Mouse (Mus musculus): ENCODE data around the gene Ndufs2. TPM values are rescaled to one million over a fixed set of nuclear protein-coding genes. Genes with fewer than 3 reads are reported as not detected.
A peak's percentile ranks its signal among the peaks of the same experiment; 100 is the strongest.

Ndufs2 gene
- polyA plus RNA-seq, 1 experiment, result 154 TPM

DNA sequence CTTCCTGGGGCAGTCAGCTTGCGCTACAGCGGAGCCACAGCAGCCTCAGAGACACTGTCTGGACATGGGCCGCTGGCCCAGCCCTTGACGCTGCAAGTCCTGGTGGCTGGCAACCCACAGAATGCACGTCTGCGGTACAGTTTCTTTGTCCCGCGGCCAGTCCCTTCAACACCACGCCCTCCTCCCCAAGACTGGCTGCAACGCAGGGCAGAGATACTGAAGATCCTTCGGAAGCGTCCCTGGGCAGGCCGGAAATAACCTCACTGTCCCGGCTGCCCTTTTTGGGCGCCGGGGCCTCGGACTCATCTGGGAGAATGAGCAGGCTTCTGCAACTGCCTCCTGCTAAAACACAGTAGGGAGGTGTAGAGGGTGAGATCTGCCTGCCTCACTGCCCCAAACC, 7.7 kb upstream of the Ndufs2 start:
- Histone ChIP-seq H3K27me3 (ENCODE audit: control insufficient read depth, insufficient read depth, low read length) (no peaks in the 10 kb centered on the region), H3K36me3 (ENCODE audit: control insufficient read depth, insufficient read depth, low read length) (no peaks in the 10 kb centered on the region), H3K4me1 (replicated peaks; ENCODE audit: control insufficient read depth, insufficient read depth, low read length) (0 out of 2 replicates have a peak, but pooled peaks cover 2% of the 10 kb centered on the region), H3K4me3 (ENCODE audit: control insufficient read depth, insufficient read depth, low read length) (no peak overlapping the region), H3K27ac (ENCODE audit: control insufficient read depth, insufficient read depth, low read length) (no peak overlapping the region)
- no peak for TF ChIP-seq POLR2A (IDR thresholded peaks at IDR 0.05; ENCODE audit: control insufficient read depth, extremely low read depth, insufficient read depth, low read length, poor library complexity)
- TF ChIP-seq CTCF (IDR thresholded peaks at IDR 0.05; ENCODE audit: borderline replicate concordance, control insufficient read depth, extremely low read depth, insufficient read depth, low read length, poor library complexity), result no peak
- no peak for DNase-seq
- WGBS, result 54% methylated on average over 17 of the region's 17 CpGs

- TF ChIP-seq POLR2A (IDR thresholded peaks at IDR 0.05; ENCODE audit: control insufficient read depth, extremely low read depth, insufficient read depth, low read length, poor library complexity), result no peak
- no peak for TF ChIP-seq CTCF (IDR thresholded peaks at IDR 0.05; ENCODE audit: borderline replicate concordance, control insufficient read depth, extremely low read depth, insufficient read depth, low read length, poor library complexity)
- H3K4me1 ChIP-seq (replicated peaks; ENCODE audit: control insufficient read depth, insufficient read depth, low read length), result 0 out of 2 replicates have a peak, but pooled peaks cover 1% of the 10 kb centered on the region
- 93% methylated on average over 9 of the region's 9 CpGs for WGBS
Observed at GRCm38 (mm10) chr1:171257781-171258180, 6.6 kb upstream of the Ndufs2 start.

DNA sequence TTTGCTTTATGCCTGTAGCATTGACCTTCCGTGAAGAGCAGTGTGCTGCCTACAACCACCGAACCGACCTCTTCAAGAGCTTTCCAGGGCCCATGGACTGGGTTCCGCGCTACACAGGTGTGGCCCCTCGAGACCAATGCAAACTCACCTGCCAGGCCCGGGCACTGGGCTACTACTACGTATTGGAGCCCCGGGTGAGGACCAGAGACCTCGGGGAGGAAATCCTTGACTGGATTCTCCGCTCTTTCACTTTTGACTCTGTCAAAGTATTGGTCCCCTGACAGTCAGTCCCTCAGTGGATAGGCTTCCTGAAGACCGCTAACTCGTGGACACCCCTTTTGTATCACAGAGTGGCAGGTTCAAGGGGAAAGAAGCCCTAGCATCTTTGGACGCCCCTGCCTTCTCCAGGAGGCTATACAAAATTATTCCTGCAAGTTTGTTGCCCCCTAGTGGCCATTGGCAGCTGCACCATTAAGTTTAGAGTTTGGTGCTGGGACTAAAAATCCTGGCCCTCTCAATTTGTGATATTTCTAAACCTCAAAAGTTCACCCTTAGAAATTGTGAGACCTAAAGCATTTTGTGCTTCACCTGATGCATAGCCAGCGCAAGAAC, 5.9 kb upstream of the Ndufs2 start:
- no peak overlapping the region for H3K27ac ChIP-seq (ENCODE audit: control insufficient read depth, insufficient read depth, low read length)
- 66% methylated on average over 15 of the region's 15 CpGs for WGBS
- H3K36me3 ChIP-seq (ENCODE audit: control insufficient read depth, insufficient read depth, low read length), result no peaks in the 10 kb centered on the region
- no peaks in the 10 kb centered on the region for H3K4me1 ChIP-seq (replicated peaks; ENCODE audit: control insufficient read depth, insufficient read depth, low read length)
- TF ChIP-seq CTCF (IDR thresholded peaks at IDR 0.05; ENCODE audit: borderline replicate concordance, control insufficient read depth, extremely low read depth, insufficient read depth, low read length, poor library complexity), result 0 out of 2 replicates have a peak, but pooled peaks have one; percentile 29
- TF ChIP-seq POLR2A (IDR thresholded peaks at IDR 0.05; ENCODE audit: control insufficient read depth, extremely low read depth, insufficient read depth, low read length, poor library complexity), result no peak
- H3K4me3 ChIP-seq (ENCODE audit: control insufficient read depth, insufficient read depth, low read length), result no peak overlapping the region
- H3K27me3 ChIP-seq (ENCODE audit: control insufficient read depth, insufficient read depth, low read length), result no peaks in the 10 kb centered on the region
- DNase-seq, result peak; percentile 55

More at GRCm38 (mm10) chr1:171257781-171258180, 6.6 kb upstream of the Ndufs2 start:
- Histone ChIP-seq H3K4me3 (ENCODE audit: control insufficient read depth, insufficient read depth, low read length) (no peak overlapping the region), H3K27ac (ENCODE audit: control insufficient read depth, insufficient read depth, low read length) (no peak overlapping the region), H3K27me3 (ENCODE audit: control insufficient read depth, insufficient read depth, low read length) (no peaks in the 10 kb centered on the region), H3K36me3 (ENCODE audit: control insufficient read depth, insufficient read depth, low read length) (no peaks in the 10 kb centered on the region)
- DNase-seq, result no peak

DNA sequence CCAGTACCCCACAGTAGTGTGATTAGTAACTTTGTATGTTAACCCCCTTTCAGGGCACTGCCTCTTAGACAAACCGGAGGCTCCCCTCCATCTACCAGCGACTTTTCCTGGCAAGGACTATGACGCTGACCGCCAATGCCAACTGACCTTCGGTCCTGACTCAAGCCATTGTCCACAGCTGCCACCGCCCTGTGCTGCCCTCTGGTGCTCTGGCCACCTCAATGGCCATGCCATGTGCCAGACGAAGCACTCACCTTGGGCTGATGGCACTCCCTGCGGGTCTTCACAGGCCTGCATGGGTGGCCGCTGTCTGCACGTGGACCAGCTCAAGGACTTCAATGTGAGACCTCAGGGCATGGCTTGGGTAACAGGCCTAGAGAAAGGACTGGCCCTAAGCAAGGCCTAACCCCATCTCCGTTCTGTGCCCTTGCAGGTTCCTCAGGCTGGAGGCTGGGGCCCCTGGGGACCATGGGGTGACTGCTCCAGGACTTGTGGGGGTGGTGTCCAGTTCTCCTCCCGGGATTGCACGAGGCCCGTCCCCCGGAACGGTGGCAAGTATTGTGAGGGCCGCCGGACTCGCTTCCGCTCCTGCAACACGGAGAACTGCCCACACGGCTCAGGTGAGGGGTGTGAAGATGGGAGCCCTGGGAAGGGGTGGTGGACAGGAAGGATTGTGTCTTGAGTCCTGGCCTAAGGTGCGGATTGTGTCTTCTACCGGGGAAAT, 5.1 kb upstream of the Ndufs2 start:
- no peak for DNase-seq
- TF ChIP-seq CTCF (IDR thresholded peaks at IDR 0.05; ENCODE audit: borderline replicate concordance, control insufficient read depth, extremely low read depth, insufficient read depth, low read length, poor library complexity) (no peak), POLR2A (IDR thresholded peaks at IDR 0.05; ENCODE audit: control insufficient read depth, extremely low read depth, insufficient read depth, low read length, poor library complexity) (no peak)
- Histone ChIP-seq H3K27ac (ENCODE audit: control insufficient read depth, insufficient read depth, low read length) (no peak overlapping the region), H3K27me3 (ENCODE audit: control insufficient read depth, insufficient read depth, low read length) (no peaks in the 10 kb centered on the region), H3K4me1 (replicated peaks; ENCODE audit: control insufficient read depth, insufficient read depth, low read length) (no peaks in the 10 kb centered on the region), H3K36me3 (ENCODE audit: control insufficient read depth, insufficient read depth, low read length) (no peaks in the 10 kb centered on the region), H3K4me3 (ENCODE audit: control insufficient read depth, insufficient read depth, low read length) (no peak overlapping the region)
- 97% methylated on average over 24 of the region's 24 CpGs for WGBS

- Histone ChIP-seq H3K27ac (ENCODE audit: control insufficient read depth, insufficient read depth, low read length) (no peak overlapping the region), H3K27me3 (ENCODE audit: control insufficient read depth, insufficient read depth, low read length) (no peaks in the 10 kb centered on the region), H3K36me3 (ENCODE audit: control insufficient read depth, insufficient read depth, low read length) (no peaks in the 10 kb centered on the region), H3K4me3 (ENCODE audit: control insufficient read depth, insufficient read depth, low read length) (no peak overlapping the region), H3K4me1 (replicated peaks; ENCODE audit: control insufficient read depth, insufficient read depth, low read length) (peaks cover 6% of the 10 kb centered on the region)
- WGBS, result 89% methylated on average over 17 of the region's 17 CpGs
- TF ChIP-seq CTCF (IDR thresholded peaks at IDR 0.05; ENCODE audit: borderline replicate concordance, control insufficient read depth, extremely low read depth, insufficient read depth, low read length, poor library complexity) (no peak), POLR2A (IDR thresholded peaks at IDR 0.05; ENCODE audit: control insufficient read depth, extremely low read depth, insufficient read depth, low read length, poor library complexity) (no peak)
- DNase-seq, result no peak
Observed at GRCm38 (mm10) chr1:171252415-171252814, 1.2 kb upstream of the Ndufs2 start.

DNA sequence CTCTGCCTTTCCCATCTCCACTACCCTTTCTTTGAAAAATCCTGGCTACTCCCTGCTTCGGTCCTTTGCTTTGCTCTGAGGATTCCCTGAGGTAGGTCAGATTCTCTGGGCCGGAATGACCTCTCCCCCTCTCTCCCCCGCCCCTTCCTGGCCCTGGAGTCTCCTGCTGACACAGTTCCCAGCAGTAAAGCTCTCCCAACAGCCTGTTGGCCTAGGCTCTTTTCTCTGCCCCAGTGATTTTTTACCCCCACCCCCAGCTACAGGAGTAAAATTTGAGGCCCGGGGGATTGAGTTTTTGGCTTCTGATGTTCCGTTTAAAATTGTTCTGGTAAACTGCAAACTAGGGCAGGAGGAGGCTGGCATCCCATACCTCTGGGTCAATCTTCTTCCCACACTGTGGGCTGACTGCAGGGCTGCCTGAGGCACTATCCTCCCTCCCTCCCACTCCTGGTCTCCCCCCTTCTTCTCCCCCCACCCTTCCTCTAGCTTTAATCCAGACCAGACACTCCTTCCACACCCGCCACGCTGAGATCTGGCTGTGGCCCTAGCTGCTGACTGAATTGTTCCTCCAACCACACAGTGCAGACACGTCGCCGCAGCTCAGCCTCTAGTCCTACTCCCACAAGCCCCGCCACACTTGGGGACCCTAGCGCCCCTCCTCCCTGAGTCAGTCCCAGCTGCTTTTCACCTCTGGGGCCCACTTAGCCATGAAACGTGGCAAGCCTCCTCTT, 571 bp upstream of the Ndufs2 start:
- Histone ChIP-seq H3K4me3 (ENCODE audit: control insufficient read depth, insufficient read depth, low read length) (no peak overlapping the region), H3K27ac (ENCODE audit: control insufficient read depth, insufficient read depth, low read length) (no peak overlapping the region), H3K4me1 (replicated peaks; ENCODE audit: control insufficient read depth, insufficient read depth, low read length) (peaks cover 7% of the 10 kb centered on the region), H3K27me3 (ENCODE audit: control insufficient read depth, insufficient read depth, low read length) (no peaks in the 10 kb centered on the region), H3K36me3 (ENCODE audit: control insufficient read depth, insufficient read depth, low read length) (no peaks in the 10 kb centered on the region)
- no peak for TF ChIP-seq CTCF (IDR thresholded peaks at IDR 0.05; ENCODE audit: borderline replicate concordance, control insufficient read depth, extremely low read depth, insufficient read depth, low read length, poor library complexity)
- TF ChIP-seq POLR2A (IDR thresholded peaks at IDR 0.05; ENCODE audit: control insufficient read depth, extremely low read depth, insufficient read depth, low read length, poor library complexity), result no peak
- 39% methylated on average over 13 of the region's 13 CpGs for WGBS
- DNase-seq, result no peak

All from thymus, adult 2 months (tissue).